Mouse (Mus musculus): ENCODE data around the gene Rcl1. TPM values are rescaled to one million over a fixed set of nuclear protein-coding genes. Genes with fewer than 3 reads are reported as not detected.

The Rcl1 gene
- polyA plus RNA-seq, 1 experiment from 2014 or later, result 42.2 TPM

DNA sequence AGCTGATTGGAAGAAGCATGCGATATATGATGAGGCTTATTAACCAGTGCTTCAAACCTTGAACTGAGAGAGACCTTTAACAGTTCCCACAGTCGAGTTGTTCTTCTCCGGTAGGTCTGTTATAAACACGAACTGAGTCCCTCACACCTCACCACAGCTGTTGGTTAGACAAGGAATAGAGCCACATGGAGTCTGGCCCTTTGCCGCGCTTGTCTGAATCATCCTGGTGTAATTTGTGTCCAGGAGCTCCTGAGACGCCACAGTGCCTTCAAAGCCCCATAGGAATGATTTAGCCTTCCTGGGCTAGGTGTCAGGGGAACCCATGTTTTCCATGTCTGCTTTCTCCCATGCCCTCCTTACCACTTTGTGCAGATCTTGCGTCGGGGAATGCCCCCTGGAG is 20.2 kb downstream of the Rcl1 start:
- 89% methylated on average over 9 of the region's 9 CpGs for WGBS
- peaks cover 22% of the 10 kb centered on the region for H3K36me3 ChIP-seq (ENCODE audit: control insufficient read depth, insufficient read depth, low read length)

DNA sequence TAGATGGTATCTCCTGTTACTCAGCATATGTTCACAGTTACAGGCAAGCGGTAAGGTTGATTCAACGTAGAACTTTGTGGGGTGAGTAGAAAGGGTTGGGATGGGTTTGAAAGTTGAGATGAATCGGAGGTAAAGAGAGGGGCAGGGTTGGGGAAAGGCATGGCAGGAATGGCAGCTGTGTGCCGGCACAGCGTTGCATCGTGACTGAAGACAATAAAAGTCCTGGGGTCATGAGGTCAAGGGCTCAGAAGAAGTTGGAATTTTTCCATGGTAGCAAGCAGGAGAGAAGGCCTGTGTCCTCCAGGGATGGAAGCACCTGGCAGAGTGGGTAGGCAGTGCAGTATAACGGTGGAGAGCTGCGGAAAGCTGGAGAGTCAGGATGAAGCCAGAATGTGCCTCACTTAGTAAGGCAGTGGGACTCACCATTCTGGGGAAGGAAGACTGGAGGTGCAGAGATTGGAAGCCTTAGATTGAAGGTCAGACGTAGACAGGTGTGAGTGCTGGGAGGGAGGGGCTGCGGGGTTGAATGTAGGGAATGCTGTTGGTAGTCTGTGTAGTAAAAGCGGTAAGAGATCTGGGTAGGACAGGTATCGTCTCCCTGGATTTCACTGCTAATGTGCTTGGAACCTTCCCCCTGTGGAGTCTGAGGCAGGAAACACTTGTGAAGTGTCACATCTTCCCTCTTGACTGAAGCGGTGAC is 23.9 kb downstream of the Rcl1 start:
- H3K9ac ChIP-seq (ENCODE audit: low read depth, low read length), result no peak overlapping the region
- WGBS, result 82% methylated on average over 13 of the region's 13 CpGs
- no peak for ATAC-seq

More for the DNA sequence above, 20.2 kb downstream of the Rcl1 start:
- H3K4me1 ChIP-seq (ENCODE audit: control insufficient read depth, insufficient read depth, low read depth, low read length), result no peaks in the 10 kb centered on the region
- no peak overlapping the region for H3K9ac ChIP-seq (ENCODE audit: low read depth, low read length)
- no peak overlapping the region for H3K4me3 ChIP-seq (ENCODE audit: low read length)
- ATAC-seq, result no peak
- no peak overlapping the region for H3K4me2 ChIP-seq (ENCODE audit: low read length)
- H3K9me3 ChIP-seq (ENCODE audit: control insufficient read depth, low read length), result no peaks in the 10 kb centered on the region
- H3K27ac ChIP-seq (ENCODE audit: low read depth, low read length), result no peak overlapping the region
- H3K27me3 ChIP-seq (replicated peaks; ENCODE audit: control insufficient read depth, insufficient read depth, low read length), result no peaks in the 10 kb centered on the region

DNA sequence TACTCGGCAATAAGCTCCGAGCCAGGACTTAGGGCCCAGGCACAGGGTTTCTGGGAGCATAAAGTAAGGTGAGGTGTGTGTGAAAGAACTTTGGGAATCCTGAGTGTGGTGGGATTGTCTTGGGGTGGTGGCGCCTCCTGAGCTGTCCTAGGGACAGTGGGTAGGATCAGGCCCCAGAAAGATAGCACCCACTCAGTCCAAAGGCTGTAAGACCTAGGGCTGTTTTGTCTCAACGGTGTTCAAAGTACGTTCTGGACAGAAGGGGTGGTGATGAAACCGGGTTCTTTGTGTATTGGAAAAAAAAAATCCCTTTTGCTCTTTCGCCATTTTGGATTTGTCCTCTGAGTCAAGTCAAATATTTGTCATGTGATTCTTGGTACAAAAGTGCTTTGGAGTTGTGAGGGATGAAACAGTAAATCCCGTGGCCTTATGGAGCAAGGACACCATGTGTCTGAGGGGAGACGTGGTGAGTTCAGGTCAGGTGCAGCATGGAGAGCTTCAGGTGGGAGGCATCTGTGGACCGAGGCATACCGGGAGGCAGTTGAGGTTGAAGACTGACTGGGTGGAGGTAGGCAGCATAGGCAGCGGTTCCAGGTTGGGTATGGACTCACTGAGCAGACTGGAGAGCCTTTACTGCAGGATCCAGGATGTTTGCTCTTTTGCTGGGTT is 25.3 kb downstream of the Rcl1 start:
- Histone ChIP-seq H3K36me3 (ENCODE audit: control insufficient read depth, insufficient read depth, low read length) (peaks cover 15% of the 10 kb centered on the region), H3K4me3 (ENCODE audit: low read length) (no peak overlapping the region), H3K27me3 (replicated peaks; ENCODE audit: control insufficient read depth, insufficient read depth, low read length) (no peaks in the 10 kb centered on the region), H3K9me3 (ENCODE audit: control insufficient read depth, low read length) (no peaks in the 10 kb centered on the region), H3K9ac (ENCODE audit: low read depth, low read length) (no peak overlapping the region), H3K4me1 (ENCODE audit: control insufficient read depth, insufficient read depth, low read depth, low read length) (no peaks in the 10 kb centered on the region), H3K27ac (ENCODE audit: low read depth, low read length) (no peak overlapping the region), H3K4me2 (ENCODE audit: low read length) (no peak overlapping the region)
- WGBS, result 95% methylated on average over 12 of the region's 12 CpGs
- no peak for ATAC-seq

More for the DNA sequence above, 23.9 kb downstream of the Rcl1 start:
- Histone ChIP-seq H3K27ac (ENCODE audit: low read depth, low read length) (no peak overlapping the region), H3K4me1 (ENCODE audit: control insufficient read depth, insufficient read depth, low read depth, low read length) (no peaks in the 10 kb centered on the region), H3K27me3 (replicated peaks; ENCODE audit: control insufficient read depth, insufficient read depth, low read length) (no peaks in the 10 kb centered on the region), H3K9me3 (ENCODE audit: control insufficient read depth, low read length) (no peaks in the 10 kb centered on the region), H3K36me3 (ENCODE audit: control insufficient read depth, insufficient read depth, low read length) (peaks cover 11% of the 10 kb centered on the region), H3K4me3 (ENCODE audit: low read length) (no peak overlapping the region), H3K4me2 (ENCODE audit: low read length) (no peak overlapping the region)

DNA sequence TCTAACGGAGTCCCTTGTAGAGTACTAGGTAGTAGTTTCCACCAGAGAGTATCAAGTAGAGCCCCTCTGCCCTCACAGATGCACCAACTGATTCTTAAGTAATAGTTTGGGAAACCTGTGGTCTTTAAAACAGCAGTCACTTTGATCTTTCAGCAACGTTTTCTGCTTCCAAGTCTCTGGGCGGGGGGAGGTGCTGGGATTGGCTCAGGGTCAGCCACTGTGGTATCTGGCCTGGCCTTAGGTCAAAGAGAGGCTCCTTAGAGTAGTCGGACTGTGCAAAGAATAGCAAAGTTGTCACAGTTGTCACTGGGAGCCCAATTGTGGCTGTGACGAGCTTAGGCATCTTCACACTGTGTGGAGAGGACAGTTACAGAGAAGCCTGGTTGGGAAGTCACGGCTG is 26.2 kb downstream of the Rcl1 start:
- H3K9ac ChIP-seq (ENCODE audit: low read depth, low read length), result no peak overlapping the region
- 61% methylated on average over 6 of the region's 6 CpGs for WGBS
- no peak overlapping the region for H3K4me3 ChIP-seq (ENCODE audit: low read length)
- H3K4me2 ChIP-seq (ENCODE audit: low read length), result no peak overlapping the region
- H3K36me3 ChIP-seq (ENCODE audit: control insufficient read depth, insufficient read depth, low read length), result peaks cover 14% of the 10 kb centered on the region
- H3K9me3 ChIP-seq (ENCODE audit: control insufficient read depth, low read length), result no peaks in the 10 kb centered on the region
- H3K27me3 ChIP-seq (replicated peaks; ENCODE audit: control insufficient read depth, insufficient read depth, low read length), result no peaks in the 10 kb centered on the region
- ATAC-seq, result no peak
- H3K27ac ChIP-seq (ENCODE audit: low read depth, low read length), result no peak overlapping the region
- no peaks in the 10 kb centered on the region for H3K4me1 ChIP-seq (ENCODE audit: control insufficient read depth, insufficient read depth, low read depth, low read length)

DNA sequence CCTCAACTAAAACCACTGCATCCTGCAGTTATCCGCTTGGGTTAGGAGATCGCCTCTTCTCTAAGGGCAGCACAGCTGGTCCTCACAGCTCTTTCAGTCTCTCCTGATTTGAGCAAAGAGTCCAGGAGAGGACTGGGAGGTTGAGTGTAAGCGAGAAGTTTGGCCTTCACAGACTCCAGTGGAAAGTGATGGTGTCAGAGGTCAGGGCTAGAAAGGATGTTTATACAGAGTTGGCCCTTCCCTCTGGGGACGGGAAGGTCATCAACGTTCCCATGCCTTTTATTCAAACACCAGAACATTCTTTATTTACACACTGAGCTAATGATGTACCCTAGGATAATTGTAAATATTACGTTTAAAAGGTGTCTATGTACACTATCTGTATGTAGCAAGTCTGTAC is 27.0 kb downstream of the Rcl1 start:
- whole genome bisulfite sequencing, result 79% methylated on average over 6 of the region's 6 CpGs
- no peak overlapping the region for H3K4me3 ChIP-seq (ENCODE audit: low read length)
- ATAC-seq, result no peak

DNA sequence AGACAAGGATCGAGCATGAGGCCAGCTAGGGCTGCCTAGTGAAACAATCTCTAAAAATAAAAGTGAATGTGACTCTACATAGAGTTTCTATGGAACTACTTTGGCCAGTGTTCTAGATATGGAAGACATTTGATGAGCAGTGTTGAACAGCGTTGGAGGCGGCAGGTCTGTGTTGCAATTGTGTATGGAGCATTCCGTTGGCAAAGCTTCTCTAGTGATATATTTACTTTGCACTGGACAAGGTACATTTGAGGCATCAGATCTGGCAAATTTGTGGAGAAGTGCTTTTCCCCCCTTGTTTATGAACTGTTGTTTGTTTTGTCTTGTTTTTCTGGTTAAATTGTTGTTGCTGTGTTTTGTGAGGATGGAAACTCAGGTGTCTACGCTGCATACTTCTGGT is 28.4 kb downstream of the Rcl1 start:
- no peaks in the 10 kb centered on the region for H3K4me1 ChIP-seq (ENCODE audit: control insufficient read depth, insufficient read depth, low read depth, low read length)
- 93% methylated on average over 5 of the region's 5 CpGs for WGBS
- no peak overlapping the region for H3K4me2 ChIP-seq (ENCODE audit: low read length)
- no peak overlapping the region for H3K9ac ChIP-seq (ENCODE audit: low read depth, low read length)
- ATAC-seq, result no peak
- H3K27ac ChIP-seq (ENCODE audit: low read depth, low read length), result no peak overlapping the region
- no peaks in the 10 kb centered on the region for H3K9me3 ChIP-seq (ENCODE audit: control insufficient read depth, low read length)
- H3K27me3 ChIP-seq (replicated peaks; ENCODE audit: control insufficient read depth, insufficient read depth, low read length), result no peaks in the 10 kb centered on the region
- H3K4me3 ChIP-seq (ENCODE audit: low read length), result no peak overlapping the region
- peaks cover 7% of the 10 kb centered on the region; the same call in 1 of the 2 replicates for H3K36me3 ChIP-seq (ENCODE audit: control insufficient read depth, insufficient read depth, low read length)

More for the DNA sequence above, 27.0 kb downstream of the Rcl1 start:
- Histone ChIP-seq H3K9ac (ENCODE audit: low read depth, low read length) (no peak overlapping the region), H3K4me1 (ENCODE audit: control insufficient read depth, insufficient read depth, low read depth, low read length) (no peaks in the 10 kb centered on the region), H3K4me2 (ENCODE audit: low read length) (no peak overlapping the region), H3K9me3 (ENCODE audit: control insufficient read depth, low read length) (no peaks in the 10 kb centered on the region), H3K27ac (ENCODE audit: low read depth, low read length) (no peak overlapping the region), H3K36me3 (ENCODE audit: control insufficient read depth, insufficient read depth, low read length) (peaks cover 12% of the 10 kb centered on the region), H3K27me3 (replicated peaks; ENCODE audit: control insufficient read depth, insufficient read depth, low read length) (no peaks in the 10 kb centered on the region)

DNA sequence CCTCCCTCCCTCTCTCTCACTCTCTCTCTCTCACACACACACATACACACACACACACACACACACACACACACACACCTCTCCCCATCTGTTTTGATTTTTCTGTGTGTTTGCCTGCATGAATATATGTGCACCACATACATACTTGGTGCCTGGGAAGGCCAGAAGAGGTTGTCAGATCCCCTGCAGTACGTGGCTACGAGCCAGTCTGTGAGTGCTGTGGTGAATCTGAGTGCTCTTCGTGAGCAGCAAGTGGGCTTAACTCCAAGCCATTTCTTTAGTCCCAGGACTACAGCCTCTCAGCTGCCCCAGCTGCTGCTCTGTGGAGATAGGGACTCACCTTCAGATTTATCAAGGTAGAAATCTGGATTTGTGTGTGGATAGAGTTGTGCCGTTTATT is 30.0 kb downstream of the Rcl1 start:
- H3K27ac ChIP-seq (ENCODE audit: low read depth, low read length), result no peak overlapping the region
- no peaks in the 10 kb centered on the region for H3K9me3 ChIP-seq (ENCODE audit: control insufficient read depth, low read length)
- H3K4me2 ChIP-seq (ENCODE audit: low read length), result no peak overlapping the region
- H3K4me1 ChIP-seq (ENCODE audit: control insufficient read depth, insufficient read depth, low read depth, low read length), result no peaks in the 10 kb centered on the region
- no peak overlapping the region for H3K9ac ChIP-seq (ENCODE audit: low read depth, low read length)
- no peak for ATAC-seq
- H3K27me3 ChIP-seq (replicated peaks; ENCODE audit: control insufficient read depth, insufficient read depth, low read length), result no peaks in the 10 kb centered on the region
- H3K36me3 ChIP-seq (ENCODE audit: control insufficient read depth, insufficient read depth, low read length), result peaks cover 8% of the 10 kb centered on the region; the same call in 1 of the 2 replicates
- 86% methylated on average over 4 of the region's 4 CpGs for WGBS
- no peak overlapping the region for H3K4me3 ChIP-seq (ENCODE audit: low read length)

DNA sequence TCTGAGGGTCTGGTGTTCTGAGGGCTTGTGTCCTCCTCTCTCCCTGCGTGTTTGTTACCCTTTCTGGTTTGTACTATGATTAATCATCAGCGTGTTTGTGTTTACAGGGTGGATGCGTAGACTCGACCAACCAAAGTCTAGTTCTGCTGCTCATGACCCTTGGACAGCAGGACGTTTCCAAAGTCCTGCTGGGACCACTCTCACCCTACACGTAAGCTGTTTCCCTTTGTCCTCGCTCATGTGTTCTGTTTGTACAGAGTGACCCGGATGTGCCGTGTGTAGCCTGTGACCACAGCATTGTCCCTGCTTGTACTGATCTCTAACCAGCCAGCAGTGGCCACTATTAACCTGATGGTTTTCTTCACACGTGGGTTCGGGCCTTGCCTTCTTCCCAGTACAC is 33.1 kb downstream of the Rcl1 start:
- Histone ChIP-seq H3K9ac (ENCODE audit: low read depth, low read length) (no peak overlapping the region), H3K36me3 (ENCODE audit: control insufficient read depth, insufficient read depth, low read length) (peaks cover 14% of the 10 kb centered on the region; the same call in 1 of the 2 replicates), H3K9me3 (ENCODE audit: control insufficient read depth, low read length) (no peaks in the 10 kb centered on the region), H3K4me3 (ENCODE audit: low read length) (no peak overlapping the region), H3K4me1 (ENCODE audit: control insufficient read depth, insufficient read depth, low read depth, low read length) (no peaks in the 10 kb centered on the region), H3K27ac (ENCODE audit: low read depth, low read length) (no peak overlapping the region), H3K27me3 (replicated peaks; ENCODE audit: control insufficient read depth, insufficient read depth, low read length) (no peaks in the 10 kb centered on the region), H3K4me2 (ENCODE audit: low read length) (no peak overlapping the region)
- WGBS, result 91% methylated on average over 11 of the region's 11 CpGs
- no peak for ATAC-seq

DNA sequence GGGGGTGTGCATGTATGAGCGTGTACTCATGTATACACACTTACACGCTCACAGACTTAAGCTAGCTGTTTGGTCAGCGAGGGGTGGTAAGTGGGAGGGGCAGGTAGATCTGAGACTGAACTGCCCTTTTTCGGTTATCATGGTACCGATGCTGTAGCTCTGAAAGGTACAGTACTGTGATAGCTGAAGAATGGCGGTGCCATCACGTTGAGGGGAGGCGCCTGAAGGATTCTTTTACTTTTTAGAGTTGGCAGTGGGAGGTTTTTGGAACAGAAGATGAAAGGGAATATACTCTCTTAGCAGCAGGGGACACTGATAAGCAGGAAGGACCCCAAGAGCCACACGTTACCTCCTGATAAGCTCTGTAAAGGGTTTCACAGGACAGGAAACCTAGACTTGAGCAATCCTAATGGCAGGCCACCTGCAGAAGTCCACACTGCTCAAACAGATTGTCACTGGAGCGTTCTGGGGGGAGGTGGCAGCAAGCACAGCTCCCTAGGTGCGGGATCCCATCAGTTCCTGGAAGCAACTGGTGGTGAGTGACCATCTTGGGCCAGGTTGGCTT is 34.1 kb downstream of the Rcl1 start:
- no peak overlapping the region for H3K4me3 ChIP-seq (ENCODE audit: low read length)
- WGBS, result 95% methylated on average over 11 of the region's 11 CpGs

More for the DNA sequence above, 34.1 kb downstream of the Rcl1 start:
- H3K27ac ChIP-seq (ENCODE audit: low read depth, low read length), result no peak overlapping the region
- no peaks in the 10 kb centered on the region for H3K27me3 ChIP-seq (replicated peaks; ENCODE audit: control insufficient read depth, insufficient read depth, low read length)
- no peak for ATAC-seq
- H3K4me1 ChIP-seq (ENCODE audit: control insufficient read depth, insufficient read depth, low read depth, low read length), result no peaks in the 10 kb centered on the region
- peaks cover 14% of the 10 kb centered on the region; the same call in 1 of the 2 replicates for H3K36me3 ChIP-seq (ENCODE audit: control insufficient read depth, insufficient read depth, low read length)
- no peak overlapping the region for H3K4me2 ChIP-seq (ENCODE audit: low read length)
- no peak overlapping the region for H3K9ac ChIP-seq (ENCODE audit: low read depth, low read length)
- no peaks in the 10 kb centered on the region for H3K9me3 ChIP-seq (ENCODE audit: control insufficient read depth, low read length)
